Mouse (Mus musculus) intestine, embryonic 16.5 days (tissue): ENCODE data around the gene Cdk4. TPM values are rescaled to one million over a fixed set of nuclear protein-coding genes. Genes with fewer than 3 reads are reported as not detected.
"Not testable (repeated sequence)": the region's sequence is repeated elsewhere in the genome, so short reads cannot be mapped to it uniquely, and the experiment has no call there.

Source experiments
- ATAC-seq: fragments of 200-750 bp; cut with Nextera tagmentation; 2 replicates; pipeline ENCODE4 v1.8.0; 2017; ENCODE audit warnings: moderate TSS enrichment, moderate library complexity
- H3K27ac ChIP-seq: fragments of 300-500 bp; sonication (generic); 2 replicates; pipeline ENCODE4 v1.5.1; 2014; ENCODE audit warnings: mild to moderate bottlenecking, low read length
- H3K27me3 ChIP-seq: fragments of 300-500 bp; sonication (generic); replicated peaks from 2 replicates; pipeline ENCODE4 v1.6.1; 2014; ENCODE audit warnings: low read length, control low read depth, mixed read lengths; ENCODE audit not compliant: control insufficient read depth, insufficient read depth
- H3K36me3 ChIP-seq: fragments of 300-500 bp; sonication (generic); 2 replicates; pipeline ENCODE4 v1.6.1; 2014; ENCODE audit warnings: low read length, control low read depth; ENCODE audit not compliant: control insufficient read depth, insufficient read depth
- H3K4me1 ChIP-seq: fragments of 300-500 bp; sonication (generic); 2 replicates; pipeline ENCODE4 v1.6.1; 2014; ENCODE audit warnings: low read length, control low read depth, mixed read lengths; ENCODE audit not compliant: control insufficient read depth, insufficient read depth
- H3K4me2 ChIP-seq: fragments of 300-500 bp; sonication (generic); 2 replicates; pipeline ENCODE4 v1.6.1; 2014; ENCODE audit warnings: low read depth, low read length, control low read depth
- H3K4me3 ChIP-seq: fragments of 300-500 bp; sonication (generic); 2 replicates; pipeline ENCODE4 v1.5.1; 2014; ENCODE audit warnings: mild to moderate bottlenecking, low read length
- H3K9ac ChIP-seq: fragments of 300-500 bp; sonication (generic); 2 replicates; pipeline ENCODE4 v1.6.1; 2014; ENCODE audit warnings: low read depth, low read length
- H3K9me3 ChIP-seq: fragments of 300-500 bp; sonication (generic); 2 replicates; pipeline ENCODE4 v1.6.1; 2016; ENCODE audit warnings: low read length, control low read depth; ENCODE audit not compliant: control insufficient read depth
- WGBS: fragments of 180-500 bp; shearing (Covaris S2); extraction: QIAGEN DNeasy Blood & Tissue Kit; methylation state at CpG from one replicate; pipeline ENCODE4 v1.1.7; 2014; 5-methylcytosine and 5-hydroxymethylcytosine counted together
- polyA plus RNA-seq: library from polyadenylated mRNA; unstranded; fragments of >200 nt; fragmentation: Nextera tagmentation; extraction: Ambion mirVana; gene quantifications from 2 replicates; pipeline ENCODE4 v1.2.1, GENCODE M21; 2015

Gene Cdk4
- polyA plus RNA-seq, 1 experiment from 2014 or later = 1,595 TPM

- not testable (repeated sequence) for H3K27ac ChIP-seq, H3K9ac ChIP-seq, H3K4me3 ChIP-seq, ATAC-seq, H3K27me3 ChIP-seq, H3K4me2 ChIP-seq, H3K9me3 ChIP-seq
- Histone ChIP-seq H3K4me1 (peaks cover 33% of the 10 kb centered on the region), H3K36me3 (peaks cover 13% of the 10 kb centered on the region)
- WGBS = 85% methylated on average over 4 of the region's 4 CpGs
Observed at GRCm38 (mm10) chr10:127062101-127062500, 1.2 kb upstream of the Cdk4 start.

GRCm38 (mm10) chr10:127062503-127062902 is 831 bp upstream of the Cdk4 start:
- H3K4me2 ChIP-seq = no peak overlapping the region
- H3K27ac ChIP-seq = no peak overlapping the region
- 68% methylated on average over 5 of the region's 5 CpGs for WGBS
- ATAC-seq = no peak
- no peak overlapping the region for H3K4me3 ChIP-seq
- no peaks in the 10 kb centered on the region for H3K27me3 ChIP-seq
- peaks cover 17% of the 10 kb centered on the region for H3K36me3 ChIP-seq
- H3K4me1 ChIP-seq = peaks cover 33% of the 10 kb centered on the region
- no peaks in the 10 kb centered on the region for H3K9me3 ChIP-seq
- H3K9ac ChIP-seq = no peak overlapping the region

GRCm38 (mm10) chr10:127063913-127064870 is 858 bp downstream of the Cdk4 start:
- Histone ChIP-seq H3K4me3 (peak overlapping the region; percentile 73), H3K9ac (peak overlapping the region; percentile 87), H3K4me2 (peak overlapping the region; percentile 65), H3K4me1 (peaks cover 29% of the 10 kb centered on the region), H3K36me3 (peaks cover 21% of the 10 kb centered on the region), H3K9me3 (no peaks in the 10 kb centered on the region), H3K27me3 (no peaks in the 10 kb centered on the region), H3K27ac (peak overlapping the region; percentile 81)
- ATAC-seq = no peak
- 8% methylated on average over 37 of the region's 37 CpGs for WGBS

- Histone ChIP-seq H3K9me3 (no peaks in the 10 kb centered on the region), H3K27me3 (no peaks in the 10 kb centered on the region), H3K4me1 (peaks cover 28% of the 10 kb centered on the region), H3K4me2 (no peak overlapping the region), H3K4me3 (no peak overlapping the region), H3K27ac (peak overlapping the region; percentile 61; the same call in 1 of the 2 replicates), H3K36me3 (peaks cover 21% of the 10 kb centered on the region), H3K9ac (no peak overlapping the region)
- WGBS = 61% methylated on average over 9 of the region's 9 CpGs
- ATAC-seq = peak; percentile 11
Observed at GRCm38 (mm10) chr10:127065981-127066380, 2.6 kb downstream of the Cdk4 start.

- H3K9me3 ChIP-seq = no peaks in the 10 kb centered on the region
- no peak overlapping the region for H3K4me3 ChIP-seq
- no peaks in the 10 kb centered on the region for H3K27me3 ChIP-seq
- no peak overlapping the region for H3K9ac ChIP-seq
- peaks cover 21% of the 10 kb centered on the region for H3K36me3 ChIP-seq
- H3K4me2 ChIP-seq = no peak overlapping the region
- H3K4me1 ChIP-seq = peaks cover 33% of the 10 kb centered on the region
- peak overlapping the region; percentile 35; the same call in 1 of the 2 replicates for H3K27ac ChIP-seq
- ATAC-seq = no peak
- WGBS = 86% methylated on average over 14 of the region's 14 CpGs
Observed at GRCm38 (mm10) chr10:127066519-127067018, 3.2 kb downstream of the Cdk4 start.

- Histone ChIP-seq H3K4me2 (peak overlapping the region; percentile 94), H3K27ac (peak overlapping the region; percentile 86), H3K4me3 (peak overlapping the region; percentile 69), H3K9me3 (no peaks in the 10 kb centered on the region), H3K4me1 (peaks cover 33% of the 10 kb centered on the region), H3K27me3 (no peaks in the 10 kb centered on the region), H3K9ac (no peak overlapping the region), H3K36me3 (peaks cover 21% of the 10 kb centered on the region)
- WGBS = 70% methylated on average over 9 of the region's 9 CpGs
- no peak for ATAC-seq
Observed at GRCm38 (mm10) chr10:127068360-127069038, 5.2 kb downstream of the Cdk4 start.

GRCm38 (mm10) chr10:127069281-127070189 is 6.2 kb downstream of the Cdk4 start:
- H3K27me3 ChIP-seq = no peaks in the 10 kb centered on the region
- peak overlapping the region; percentile 84 for H3K9ac ChIP-seq
- peak; percentile 34 for ATAC-seq
- WGBS = 6% methylated on average over 30 of the region's 30 CpGs
- no peaks in the 10 kb centered on the region for H3K9me3 ChIP-seq
- peak overlapping the region; percentile 69 for H3K4me3 ChIP-seq
- H3K36me3 ChIP-seq = peaks cover 21% of the 10 kb centered on the region
- H3K4me1 ChIP-seq = peaks cover 32% of the 10 kb centered on the region
- H3K27ac ChIP-seq = peak overlapping the region; percentile 86
- H3K4me2 ChIP-seq = peak overlapping the region; percentile 94

- peak; percentile 86 for ATAC-seq
- Histone ChIP-seq H3K9me3 (no peaks in the 10 kb centered on the region), H3K9ac (peak within 1 kb of the TSS; percentile 84), H3K4me3 (peak within 1 kb of the TSS; percentile 69), H3K36me3 (peaks cover 21% of the 10 kb centered on the region), H3K4me1 (peaks cover 23% of the 10 kb centered on the region), H3K27me3 (peaks cover 4% of the 10 kb centered on the region; the same call in 1 of the 2 replicates), H3K27ac (peak within 1 kb of the TSS; percentile 86), H3K4me2 (peak within 1 kb of the TSS; percentile 94)
- WGBS = 1% methylated on average over 36 of the region's 36 CpGs
Observed at GRCm38 (mm10) chr10:127070190-127071121, 7.1 kb downstream of the Cdk4 start, which contains the start of gene Tspan31. TSS of gene Tspan31 (minus strand) at chr10:127070264.
